Mouse (Mus musculus) stomach, postnatal 0 days (tissue): Measurements from ENCODE around the gene Zfp503.

Source experiments
- CTCF ChIP-seq: IDR thresholded peaks from 2 replicates; pipeline ENCODE4 v1.5.1; 2016; ENCODE audit warnings: antibody characterized with exemption, low read depth, mild to moderate bottlenecking, moderate library complexity
- EP300 ChIP-seq: optimal IDR thresholded peaks from 2 replicates; pipeline ENCODE3; 2016; ENCODE audit warnings: antibody characterized with exemption

- TF ChIP-seq EP300, result no peak
- TF ChIP-seq CTCF, result no peak
Measured at GRCm38 (mm10) chr14:22036338-22036737, 46.9 kb upstream of the Zfp503 start.
